Mouse (Mus musculus) myocyte (in vitro differentiated cells): ENCODE results near the gene Creg1. TPM values are rescaled to one million over a fixed set of nuclear protein-coding genes. Genes with fewer than 3 reads are reported as not detected.

Source experiments
- H3K27me3 ChIP-seq: one replicate; pipeline ENCODE4 v1.6.1; 2011; ENCODE audit not compliant: control insufficient read depth, insufficient read depth, insufficient read length
- H3K36me3 ChIP-seq: one replicate; pipeline ENCODE4 v1.6.1; 2011; ENCODE audit not compliant: control insufficient read depth, insufficient read depth
- H3K4me2 ChIP-seq: one replicate; pipeline ENCODE4 v1.6.1; 2011; ENCODE audit warnings: low read depth, control low read depth
- H3K4me3 ChIP-seq: one replicate; pipeline ENCODE4 v1.5.1; 2011; ENCODE audit warnings: mild to moderate bottlenecking, control low read depth, moderate library complexity
- H3K79me2 ChIP-seq: one replicate; pipeline ENCODE4 v1.6.1; 2011; ENCODE audit not compliant: control insufficient read depth, insufficient read depth
- H3ac ChIP-seq: one replicate; pipeline ENCODE4 v1.6.1; 2011; ENCODE audit not compliant: control insufficient read depth, insufficient read length
- CEBPB ChIP-seq: IDR thresholded peaks from 2 replicates; pipeline ENCODE4 v1.6.1; 2011; ENCODE audit warnings: mild to moderate bottlenecking, moderate library complexity; ENCODE audit not compliant: poor library complexity, insufficient read depth, severe bottlenecking
- E2F4 ChIP-seq: IDR thresholded peaks from one replicate; pipeline ENCODE4 v1.6.1; 2011; ENCODE audit warnings: mild to moderate bottlenecking, control low read depth, moderate library complexity; ENCODE audit not compliant: insufficient read depth
- MAX ChIP-seq: IDR thresholded peaks from one replicate; pipeline ENCODE4 v1.6.1; 2011; ENCODE audit warnings: low read depth, mild to moderate bottlenecking, control low read depth
- MYOD1 ChIP-seq, 3 experiments: IDR thresholded peaks; one replicate each; pipeline ENCODE4 v1.6.1; 2011; ENCODE audit warnings: control low read depth in 2 of 3, low read depth in 2 of 3, mild to moderate bottlenecking in 2 of 3, moderate library complexity in 1 of 3; ENCODE audit not compliant: insufficient read length in 2 of 3, control insufficient read depth in 1 of 3
- MYOG ChIP-seq, 3 experiments: IDR thresholded peaks; one replicate each; pipeline ENCODE4 v1.6.1; 2011; ENCODE audit warnings: control low read depth in 2 of 3, low read depth in 2 of 3, mild to moderate bottlenecking in 2 of 3; ENCODE audit not compliant: insufficient read length in 2 of 3, control insufficient read depth in 1 of 3, insufficient read depth in 1 of 3
- POLR2A ChIP-seq: IDR thresholded peaks from one replicate; pipeline ENCODE4 v1.6.1; 2011; ENCODE audit warnings: low read depth, mild to moderate bottlenecking, control low read depth, moderate library complexity; ENCODE audit not compliant: insufficient read length
- REST ChIP-seq: IDR thresholded peaks from one replicate; pipeline ENCODE4 v1.6.1; 2011; ENCODE audit warnings: mild to moderate bottlenecking, control low read depth, moderate library complexity; ENCODE audit not compliant: insufficient read depth, insufficient read length
- SRF ChIP-seq: IDR thresholded peaks from one replicate; pipeline ENCODE4 v1.6.1; 2011; ENCODE audit warnings: low read depth; ENCODE audit not compliant: control insufficient read depth, insufficient read length
- TCF12 ChIP-seq: IDR thresholded peaks from one replicate; pipeline ENCODE4 v1.6.1; 2011; ENCODE audit warnings: mild to moderate bottlenecking, control low read depth; ENCODE audit not compliant: poor library complexity, insufficient read depth, severe bottlenecking
- TCF3 ChIP-seq: IDR thresholded peaks from one replicate; pipeline ENCODE4 v1.6.1; 2011; ENCODE audit warnings: low read depth, control low read depth; ENCODE audit not compliant: insufficient read length
- USF1 ChIP-seq: IDR thresholded peaks from one replicate; pipeline ENCODE4 v1.6.1; 2011; ENCODE audit warnings: low read depth, mild to moderate bottlenecking, control low read depth, moderate library complexity
- polyA plus RNA-seq: library from polyadenylated mRNA; unstranded; fragments of >200 nt; fragmentation: generic; extraction: Trizol; gene quantifications from one replicate; pipeline ENCODE4 v1.2.1, GENCODE M21; 2012; ENCODE audit warnings: missing spikeins

Gene Creg1
- polyA plus RNA-seq, 1 experiment = 18.7 TPM

GRCm38 (mm10) chr1:165791411-165791810, 27.9 kb downstream of the Creg1 start:
- no peak for TF ChIP-seq E2F4
- no peak for TF ChIP-seq POLR2A
- no peak for TF ChIP-seq TCF12
- no peak for TF ChIP-seq CEBPB
- TF ChIP-seq REST = no peak
- Histone ChIP-seq H3K27me3 (no peaks in the 10 kb centered on the region), H3K36me3 (no peaks in the 10 kb centered on the region), H3K4me3 (no peak overlapping the region), H3ac (no peak overlapping the region), H3K4me2 (no peak overlapping the region), H3K79me2 (no peaks in the 10 kb centered on the region)

GRCm38 (mm10) chr1:165801709-165802310, 38.3 kb downstream of the Creg1 start:
- no peak for TF ChIP-seq MAX
- TF ChIP-seq MYOG (IDR thresholded peaks at IDR 0.05; ENCODE audit: control insufficient read depth in 1 of 3, insufficient read depth in 1 of 3, insufficient read length in 2 of 3, low read depth in 2 of 3) = no peak
- no peak for TF ChIP-seq MYOD1 (IDR thresholded peaks at IDR 0.05; ENCODE audit: control insufficient read depth in 1 of 3, insufficient read length in 2 of 3, low read depth in 2 of 3)
- no peak for TF ChIP-seq E2F4
- no peak for TF ChIP-seq CEBPB
- Histone ChIP-seq H3K79me2 (no peaks in the 10 kb centered on the region), H3K27me3 (no peaks in the 10 kb centered on the region), H3K4me2 (no peak overlapping the region), H3ac (no peak overlapping the region), H3K4me3 (no peak overlapping the region), H3K36me3 (no peaks in the 10 kb centered on the region)

DNA sequence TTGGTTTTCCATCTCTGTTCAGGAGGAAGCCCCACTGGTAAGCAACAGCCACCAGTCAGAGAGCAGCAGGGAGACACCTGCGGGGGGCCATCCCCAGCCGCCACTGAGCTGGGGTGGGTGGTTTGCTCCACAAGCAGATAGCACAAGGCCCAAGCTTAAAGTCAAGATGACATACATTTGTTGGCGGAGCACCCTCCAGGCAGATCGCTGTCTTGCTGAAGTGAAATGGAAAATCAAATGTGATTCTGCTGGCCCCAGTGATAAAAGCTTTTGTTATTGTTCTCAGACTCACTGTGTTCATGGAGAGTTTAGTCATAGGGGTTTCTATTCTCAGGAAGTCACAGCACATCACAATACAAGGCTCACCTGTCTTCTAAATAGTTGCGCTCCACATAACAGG, 39.6 kb downstream of the Creg1 start:
- Histone ChIP-seq H3K27me3 (no peaks in the 10 kb centered on the region), H3ac (no peak overlapping the region), H3K36me3 (no peaks in the 10 kb centered on the region), H3K4me3 (no peak overlapping the region), H3K79me2 (no peaks in the 10 kb centered on the region), H3K4me2 (no peak overlapping the region)
- TF ChIP-seq POLR2A (no peak), TCF12 (no peak), SRF (no peak), E2F4 (no peak), TCF3 (no peak), CEBPB (no peak)

DNA sequence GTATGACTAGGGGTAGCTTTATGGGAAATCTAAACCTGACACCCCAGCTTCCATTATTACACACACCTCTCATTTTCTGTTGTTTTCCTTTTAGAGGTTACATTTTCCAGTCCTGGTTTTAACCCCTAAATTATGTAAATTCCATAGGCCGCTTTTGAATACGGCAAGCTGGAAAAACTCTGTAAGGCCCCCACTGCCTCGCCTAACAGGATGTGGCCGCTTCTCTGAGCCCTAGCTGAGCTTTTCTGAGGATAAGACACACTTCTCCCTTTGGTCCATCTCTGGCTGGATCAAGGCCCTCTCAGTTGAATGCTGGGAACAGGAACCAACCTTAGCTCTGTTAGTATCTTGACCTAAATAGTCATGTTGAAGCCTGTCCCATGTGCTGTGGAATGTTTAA, 40.6 kb downstream of the Creg1 start:
- H3ac ChIP-seq = no peak overlapping the region
- H3K79me2 ChIP-seq = no peaks in the 10 kb centered on the region
- no peak for TF ChIP-seq TCF3
- no peak for TF ChIP-seq REST
- no peak for TF ChIP-seq MAX
- no peak for TF ChIP-seq SRF
- TF ChIP-seq USF1 = no peak
- TF ChIP-seq TCF12 = no peak
- TF ChIP-seq POLR2A = no peak
- no peak for TF ChIP-seq MYOD1 (IDR thresholded peaks at IDR 0.05; ENCODE audit: control insufficient read depth in 1 of 3, insufficient read length in 2 of 3, low read depth in 2 of 3)
- TF ChIP-seq CEBPB = no peak
- H3K4me3 ChIP-seq = no peak overlapping the region
- H3K27me3 ChIP-seq = no peaks in the 10 kb centered on the region
- H3K36me3 ChIP-seq = no peaks in the 10 kb centered on the region
- H3K4me2 ChIP-seq = no peak overlapping the region

DNA sequence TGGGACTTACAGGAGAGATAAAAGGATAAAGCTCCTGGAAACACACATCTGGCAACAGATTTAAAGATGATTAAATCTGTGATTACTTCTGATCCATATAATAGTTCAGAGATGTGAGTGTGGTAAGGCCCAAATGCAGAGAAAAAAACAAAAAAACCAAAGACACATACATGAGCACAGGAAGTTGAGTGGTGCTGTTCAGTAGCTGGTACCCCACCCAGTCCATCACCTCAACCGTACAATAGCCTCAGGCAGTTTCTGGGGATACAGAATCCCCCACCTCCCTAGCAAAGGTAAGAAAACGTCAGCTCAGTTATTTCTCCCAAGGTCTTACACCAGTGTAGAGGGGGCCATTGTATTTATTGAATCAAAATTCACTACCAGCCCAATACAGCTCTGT, 47.1 kb downstream of the Creg1 start:
- no peak overlapping the region for H3K4me2 ChIP-seq
- H3K4me3 ChIP-seq = no peak overlapping the region
- H3K36me3 ChIP-seq = no peaks in the 10 kb centered on the region
- H3ac ChIP-seq = no peak overlapping the region
- no peaks in the 10 kb centered on the region for H3K79me2 ChIP-seq
- no peak for TF ChIP-seq POLR2A
- TF ChIP-seq E2F4 = no peak
- no peak for TF ChIP-seq SRF
- TF ChIP-seq MYOG (IDR thresholded peaks at IDR 0.05; ENCODE audit: control insufficient read depth in 1 of 3, insufficient read depth in 1 of 3, insufficient read length in 2 of 3, low read depth in 2 of 3) = no peak
- no peak for TF ChIP-seq USF1
- no peak for TF ChIP-seq TCF12
- no peak for TF ChIP-seq MYOD1 (IDR thresholded peaks at IDR 0.05; ENCODE audit: control insufficient read depth in 1 of 3, insufficient read length in 2 of 3, low read depth in 2 of 3)
- no peaks in the 10 kb centered on the region for H3K27me3 ChIP-seq

- H3K79me2 ChIP-seq = no peaks in the 10 kb centered on the region
- no peak overlapping the region for H3ac ChIP-seq
- TF ChIP-seq USF1 = no peak
- H3K36me3 ChIP-seq = no peaks in the 10 kb centered on the region
- H3K27me3 ChIP-seq = no peaks in the 10 kb centered on the region
- H3K4me3 ChIP-seq = no peak overlapping the region
- no peak overlapping the region for H3K4me2 ChIP-seq
These were observed 47.6 kb downstream of the Creg1 start for GRCm38 (mm10) chr1:165811170-165811569.
